Mouse (Mus musculus): ENCODE data around the gene Tbx2.

DNA sequence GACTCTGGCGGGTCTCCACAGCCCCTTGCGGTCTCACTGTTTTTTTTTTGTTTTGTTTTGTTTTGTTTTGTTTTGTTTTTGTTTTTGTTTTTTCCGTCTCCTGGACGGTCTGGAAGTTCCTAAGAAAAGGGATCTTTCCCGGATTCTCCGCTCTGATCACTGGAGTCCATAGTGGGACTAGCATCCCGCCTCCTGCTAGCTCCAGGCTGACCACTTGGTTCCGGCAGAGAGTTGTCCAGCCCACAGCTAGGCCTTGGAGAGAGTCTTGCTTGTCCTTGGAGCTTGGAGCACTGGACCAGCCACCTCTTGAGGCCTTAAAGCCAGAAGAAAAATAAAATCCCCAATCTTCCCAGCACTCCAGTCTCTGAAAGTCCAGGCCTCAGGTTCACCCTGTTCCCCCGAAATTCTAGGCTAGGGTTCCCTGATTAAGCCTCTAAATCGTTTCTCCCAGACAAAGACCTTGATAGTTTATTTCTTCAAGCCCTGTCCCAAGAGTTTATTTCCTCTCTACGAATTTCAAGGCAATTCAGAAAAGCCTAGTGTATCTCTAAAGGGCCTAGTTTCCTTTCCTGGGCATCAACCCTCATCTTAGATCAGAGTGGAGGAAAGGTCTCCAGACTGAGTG, 1.5 kb downstream of the Tbx2 start:
- no peak for TF ChIP-seq CTCF (IDR thresholded peaks at IDR 0.05; ENCODE audit: low read depth, low read length)
- no peak for TF ChIP-seq POLR2A (IDR thresholded peaks at IDR 0.05; ENCODE audit: insufficient read depth, low read length)
- TF ChIP-seq EP300 (IDR thresholded peaks at IDR 0.05; ENCODE audit: insufficient read depth, low read depth, low read length), result no peak
